Mouse (Mus musculus) E14TG2a.4 (cell line): ENCODE measurements around the gene Gm17359.

Experiments used
- CTCF ChIP-seq: conservative IDR thresholded peaks from 2 replicates; pipeline ENCODE4 v1.5.1; 2014; ENCODE audit warnings: low read length
- POU5F1 ChIP-seq: IDR thresholded peaks from 2 replicates; pipeline ENCODE4 v1.6.1; 2014; ENCODE audit warnings: low read length, borderline replicate concordance

GRCm38 (mm10) chr3:79440976-79441491 lies 104.6 kb downstream of the Gm17359 start:
- TF ChIP-seq CTCF (no peak), POU5F1 (no peak)
